Mouse (Mus musculus) testis, adult 2 months (tissue): ENCODE data around the gene Cd101.

ENCODE experiments used
- CTCF ChIP-seq: fragments of 200-500 bp; IDR thresholded peaks from 2 replicates; pipeline ENCODE4 v1.5.1; 2012; ENCODE audit warnings: low read depth, mild to moderate bottlenecking, inconsistent platforms, low read length, moderate library complexity; ENCODE audit not compliant: control insufficient read depth, insufficient read depth, insufficient replicate concordance
- POLR2A ChIP-seq: fragments of 200-500 bp; IDR thresholded peaks from 2 replicates; pipeline ENCODE4 v1.6.1; 2012; ENCODE audit warnings: low read depth, mild to moderate bottlenecking, inconsistent platforms, low read length, moderate library complexity; ENCODE audit not compliant: control insufficient read depth

DNA sequence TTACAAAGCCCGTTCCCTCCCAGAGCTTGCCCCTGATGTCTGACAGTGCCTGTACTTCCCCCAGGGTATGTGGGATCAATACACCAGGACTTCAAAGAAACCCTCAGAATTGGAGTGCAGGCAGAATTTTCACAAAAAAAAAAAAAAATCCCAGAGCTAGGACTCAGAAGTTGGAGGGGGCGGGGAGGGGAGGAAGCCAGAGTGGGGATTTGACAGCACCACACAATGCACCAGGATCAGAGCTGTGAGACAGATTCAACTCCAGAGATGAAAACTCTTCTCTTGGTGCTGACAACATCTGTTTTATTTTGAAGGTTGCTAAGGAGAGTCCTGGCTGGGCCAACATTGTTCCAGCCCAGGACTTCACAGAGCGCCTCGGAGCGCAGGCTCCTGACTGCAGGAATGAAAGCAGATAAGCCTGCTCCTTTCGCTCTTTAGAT is 41.5 kb upstream of the Cd101 start:
- TF ChIP-seq CTCF = no peak
- TF ChIP-seq POLR2A = no peak
